Mouse (Mus musculus): ENCODE data around the gene Vav1. TPM values are rescaled to one million over a fixed set of nuclear protein-coding genes. Genes with fewer than 3 reads are reported as not detected.
"Not testable (repeated sequence)": the region's sequence is repeated elsewhere in the genome, so short reads cannot be mapped to it uniquely, and the experiment has no call there.

Gene Vav1
- total RNA-seq, 2 experiments from 2014 or later = 20.1 to 44.5 TPM

- no peak for ATAC-seq (replicated peaks; ENCODE audit: low FRiP score, poor library complexity, severe bottlenecking)
These were observed 53.3 kb downstream of the Vav1 start for GRCm38 (mm10) chr17:57332241-57332640.

- no peak for ATAC-seq (replicated peaks; ENCODE audit: low FRiP score, poor library complexity, severe bottlenecking)
These were observed 55.3 kb downstream of the Vav1 start for GRCm38 (mm10) chr17:57334001-57334760.

- ATAC-seq (replicated peaks; ENCODE audit: low FRiP score, poor library complexity, severe bottlenecking) = peak; percentile 70
These were observed 55.9 kb downstream of the Vav1 start for GRCm38 (mm10) chr17:57334761-57335150.

- ATAC-seq (replicated peaks; ENCODE audit: low FRiP score, poor library complexity, severe bottlenecking) = not testable (repeated sequence)
These were observed 56.3 kb downstream of the Vav1 start for GRCm38 (mm10) chr17:57335194-57335593.

GRCm38 (mm10) chr17:57335673-57336303 lies 56.9 kb downstream of the Vav1 start:
- ATAC-seq (replicated peaks; ENCODE audit: low FRiP score, poor library complexity, severe bottlenecking) = peak; percentile 77

- no peak for ATAC-seq (replicated peaks; ENCODE audit: low FRiP score, poor library complexity, severe bottlenecking)
These were observed 59.1 kb downstream of the Vav1 start for GRCm38 (mm10) chr17:57337996-57338395.

GRCm38 (mm10) chr17:57339298-57339697 lies 60.4 kb downstream of the Vav1 start:
- ATAC-seq (replicated peaks; ENCODE audit: low FRiP score, poor library complexity, severe bottlenecking) = no peak

GRCm38 (mm10) chr17:57341568-57341967 lies 62.7 kb downstream of the Vav1 start:
- no peak for ATAC-seq (replicated peaks; ENCODE audit: low FRiP score, poor library complexity, severe bottlenecking)

- ATAC-seq (replicated peaks; ENCODE audit: low FRiP score, poor library complexity, severe bottlenecking) = no peak
These were observed 65.3 kb downstream of the Vav1 start for GRCm38 (mm10) chr17:57344029-57344707.

- ATAC-seq (replicated peaks; ENCODE audit: low FRiP score, poor library complexity, severe bottlenecking) = no peak
These were observed 68.1 kb downstream of the Vav1 start for GRCm38 (mm10) chr17:57347017-57347416.

- no peak for ATAC-seq (replicated peaks; ENCODE audit: low FRiP score, poor library complexity, severe bottlenecking)
These were observed 68.9 kb downstream of the Vav1 start for GRCm38 (mm10) chr17:57347781-57348180.

GRCm38 (mm10) chr17:57349067-57349466 lies 70.2 kb downstream of the Vav1 start:
- ATAC-seq (replicated peaks; ENCODE audit: low FRiP score, poor library complexity, severe bottlenecking) = no peak

GRCm38 (mm10) chr17:57350212-57350611 lies 71.3 kb downstream of the Vav1 start:
- no peak for ATAC-seq (replicated peaks; ENCODE audit: low FRiP score, poor library complexity, severe bottlenecking)

- ATAC-seq (replicated peaks; ENCODE audit: low FRiP score, poor library complexity, severe bottlenecking) = no peak
These were observed 72.2 kb downstream of the Vav1 start for GRCm38 (mm10) chr17:57351107-57351506.

GRCm38 (mm10) chr17:57358441-57358840 lies 79.5 kb downstream of the Vav1 start, which contains the start of gene Adgre1:
TSS of gene Adgre1 (plus strand) at chr17:57358691.
- no peak for ATAC-seq (replicated peaks; ENCODE audit: low FRiP score, poor library complexity, severe bottlenecking)

- no peak for ATAC-seq (replicated peaks; ENCODE audit: low FRiP score, poor library complexity, severe bottlenecking)
These were observed 80.8 kb downstream of the Vav1 start for GRCm38 (mm10) chr17:57359485-57360241.
